Mouse (Mus musculus) cerebellum, adult 11-12 months (tissue): ENCODE measurements around the gene Prkcg.

ENCODE experiments used
- DNase-seq: peaks from one replicate; pipeline ENCODE4 v3.0.0; 2022

Prkcg gene

DNA sequence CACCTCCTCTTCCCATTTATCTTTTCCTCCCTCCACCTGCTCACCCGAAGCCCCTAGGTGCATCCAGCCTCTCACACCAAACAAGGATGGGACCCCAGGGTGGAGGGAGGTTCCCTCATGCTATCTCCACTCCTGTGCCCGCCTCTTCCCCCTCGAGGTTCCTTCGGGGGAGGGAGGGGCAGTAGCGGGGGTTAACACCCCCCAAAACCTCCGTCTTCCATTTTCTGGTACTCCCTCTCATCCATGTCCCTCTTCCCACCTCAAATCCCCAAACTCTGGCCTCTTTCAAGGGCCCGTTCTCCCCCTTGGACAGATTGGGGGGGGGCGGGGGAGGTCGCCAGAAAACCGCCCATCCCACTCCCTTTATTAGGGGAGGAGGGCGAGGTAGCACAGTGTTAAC, 78.6 kb downstream of the Prkcg start:
- no peak for DNase-seq

DNA sequence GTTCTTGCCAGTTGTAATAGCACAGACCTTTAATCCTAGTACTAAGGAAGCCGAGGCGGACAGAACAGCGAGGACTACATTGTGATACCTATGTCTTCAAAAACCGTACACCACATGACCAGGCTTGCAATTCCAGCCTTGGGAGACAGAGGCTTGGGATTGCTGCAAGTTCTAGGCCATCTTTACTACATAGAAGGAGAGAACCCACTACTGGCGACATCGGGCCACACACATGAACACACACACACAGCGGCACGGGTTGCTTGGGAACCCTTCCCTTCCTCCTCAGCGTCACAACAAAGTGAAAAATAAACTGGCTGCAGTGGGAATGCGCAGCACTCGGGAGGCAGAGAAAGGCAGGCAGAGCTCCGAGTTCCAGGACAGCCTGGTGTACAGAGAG, 79.3 kb downstream of the Prkcg start:
- DNase-seq: no peak

DNA sequence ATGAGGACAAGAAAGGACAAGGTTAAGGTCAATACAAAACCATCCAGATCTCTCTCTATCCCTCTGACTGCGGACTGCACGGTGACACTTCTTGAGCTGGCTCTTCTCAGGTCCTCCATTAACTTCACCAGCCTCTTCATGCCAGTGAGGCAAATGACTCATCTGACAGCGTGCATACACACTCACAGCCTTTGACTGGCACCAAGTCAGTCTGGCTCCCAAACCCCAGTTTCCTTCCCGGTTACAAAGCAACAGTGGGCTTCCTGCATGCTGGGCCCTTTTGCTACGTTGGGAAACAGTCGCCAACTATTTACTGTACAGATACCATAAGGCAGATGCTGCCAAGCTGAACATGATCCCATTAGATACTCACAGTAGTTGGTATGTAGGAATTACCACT, 80.2 kb downstream of the Prkcg start:
- no peak for DNase-seq

DNA sequence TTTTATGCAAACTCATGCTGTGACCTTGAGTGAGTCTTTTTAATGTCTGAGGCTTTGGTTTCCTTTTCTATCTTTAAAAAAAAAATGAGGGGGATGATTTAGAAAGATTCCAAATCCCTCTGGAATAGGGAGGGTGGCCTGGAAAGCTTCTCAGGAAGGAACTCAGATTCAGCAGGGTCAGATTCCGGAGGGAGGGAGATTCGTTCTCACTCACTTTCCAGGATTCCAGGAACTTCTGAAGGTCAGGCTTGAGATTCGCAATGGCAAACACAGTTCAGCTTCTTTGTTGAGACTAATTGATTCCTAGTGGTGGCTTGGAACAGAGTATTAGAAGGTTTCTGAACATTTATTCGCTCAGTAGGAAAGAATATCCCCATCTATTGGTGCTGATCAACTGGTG, 81.4 kb downstream of the Prkcg start:
- no peak for DNase-seq

DNA sequence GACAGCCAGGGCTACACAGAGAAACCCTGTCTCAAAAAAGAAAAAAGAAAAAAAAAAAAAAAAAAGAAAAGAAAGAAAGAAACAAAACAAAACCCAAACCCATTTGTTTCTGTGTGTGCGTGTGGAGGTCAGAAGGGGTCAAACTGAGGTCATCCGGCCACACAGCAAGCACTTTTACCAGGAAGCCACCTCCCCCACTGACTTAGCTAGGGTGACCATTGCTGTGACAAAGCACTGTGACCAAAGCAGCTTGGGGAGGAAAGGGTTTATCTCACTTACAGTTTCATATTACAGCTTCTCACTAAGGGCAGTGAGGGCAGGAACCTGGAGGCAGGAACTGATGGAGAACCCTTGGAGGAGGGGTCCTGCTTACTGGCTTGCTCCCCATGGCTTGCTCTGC, 83.4 kb downstream of the Prkcg start:
- no peak for DNase-seq

DNA sequence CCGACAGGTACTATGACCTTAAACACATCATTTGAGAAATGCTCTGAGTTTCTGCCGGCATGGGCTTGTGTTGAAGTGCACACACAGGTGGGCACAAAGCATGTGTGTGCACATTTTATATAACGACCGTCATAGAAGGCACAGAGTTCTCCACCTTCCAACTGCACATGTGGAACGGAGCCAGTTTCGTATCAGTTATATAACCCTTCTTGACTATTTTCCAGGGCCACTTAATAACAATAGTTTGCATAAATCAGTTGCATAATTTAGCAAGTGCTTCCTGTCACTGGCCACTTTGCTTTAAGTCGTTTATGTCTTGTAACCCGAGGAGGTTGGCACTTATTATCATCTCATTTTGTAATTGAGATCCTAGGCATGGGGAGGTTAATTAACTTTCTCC, 84.8 kb downstream of the Prkcg start:
- no peak for DNase-seq

DNA sequence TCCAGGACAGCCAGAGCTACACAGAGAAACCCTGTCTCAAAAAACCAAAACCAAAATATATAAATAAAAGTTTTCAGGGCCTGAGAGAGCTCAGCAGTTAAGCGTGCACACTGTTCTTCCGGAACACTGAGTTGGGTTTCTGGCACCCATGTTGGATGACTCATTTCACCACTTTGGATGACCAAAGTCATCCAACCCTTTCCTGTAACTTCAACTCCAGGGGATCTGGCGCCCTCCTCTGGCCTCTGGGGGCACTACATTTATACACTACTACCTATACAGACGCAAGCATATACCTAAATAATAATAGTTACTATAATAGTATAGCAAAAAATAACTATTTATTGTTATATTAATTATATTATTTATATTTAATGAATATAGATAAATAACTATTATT, 87.9 kb downstream of the Prkcg start:
- no peak for DNase-seq
